Mouse (Mus musculus) adrenal gland, adult 18-20 months (tissue): ENCODE data around the gene Csn1s1. TPM values are rescaled to one million over a fixed set of nuclear protein-coding genes. Genes with fewer than 3 reads are reported as not detected.

ENCODE experiments used
- DNase-seq, 2 experiments: peaks; one replicate each; pipeline ENCODE4 v3.0.0; 2021 to 2022; ENCODE audit warnings: low spot score in 2 of 2
- long read RNA-seq, 2 experiments: library from polyadenylated mRNA; stranded (forward); transcript quantifications; one replicate each; pipeline ENCODE4 v2.0.0; 2021
- total RNA-seq, 2 experiments: library from RNA; stranded (reverse); gene quantifications; 1 replicate in 1 of 2; 2 replicates in 1 of 2; pipeline ENCODE4 v1.2.3; 2021

Csn1s1 gene
- total RNA-seq = not detected
- long read RNA-seq, experiment 1 = 0 reads
- long read RNA-seq, experiment 2 = 0 reads

DNA sequence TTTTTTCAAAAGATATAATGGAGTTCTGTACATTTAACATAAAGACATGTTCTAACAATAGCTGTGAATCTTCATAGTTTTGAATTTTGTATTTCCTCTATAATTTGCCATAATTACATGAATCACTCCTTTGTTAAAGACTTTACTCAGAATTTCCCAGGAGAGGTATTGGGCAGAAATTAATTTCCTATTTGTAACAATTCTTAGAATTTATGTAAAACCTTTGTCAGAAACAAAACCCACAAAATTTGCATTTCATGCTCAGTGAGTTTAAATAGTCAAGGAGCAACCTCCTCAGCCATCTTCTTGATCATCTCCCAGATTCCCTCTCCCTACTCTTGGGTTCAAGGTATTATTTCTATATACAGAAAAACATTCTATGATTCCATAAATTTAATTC, at the start of gene Csn1s1:
Gene Csn1s1 (plus strand): TSS at position 301 of the 400 bp plus-strand sequence.
- DNase-seq = no peak

GRCm38 (mm10) chr5:87622681-87623080, 43.3 kb upstream of the Csn1s1 start:
- no peak for DNase-seq

DNA sequence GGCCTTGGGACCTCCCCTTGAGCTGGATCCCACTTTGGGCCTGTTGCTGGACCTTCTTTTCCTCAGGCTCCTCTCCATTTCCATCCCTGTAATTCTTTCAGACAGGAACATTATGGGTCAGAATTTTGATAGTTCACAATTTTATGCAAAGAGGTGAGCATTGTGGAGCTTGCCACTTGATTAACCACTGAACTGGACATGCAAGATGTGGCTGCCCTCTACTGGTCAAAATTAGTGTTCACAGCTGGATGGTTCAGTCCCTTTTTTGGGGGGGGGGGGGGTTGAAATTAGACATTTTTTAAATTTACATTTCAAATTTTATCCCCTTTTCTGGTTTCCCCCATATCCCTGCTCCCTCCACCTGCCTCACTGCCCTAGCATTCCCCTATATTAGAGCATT, 23.2 kb upstream of the Csn1s1 start:
- no peak for DNase-seq

GRCm38 (mm10) chr5:87699530-87699929, 33.5 kb downstream of the Csn1s1 start, which contains the start of gene Csn2:
Csn2 (minus strand) TSS chr5:87699630.
- no peak for DNase-seq

DNA sequence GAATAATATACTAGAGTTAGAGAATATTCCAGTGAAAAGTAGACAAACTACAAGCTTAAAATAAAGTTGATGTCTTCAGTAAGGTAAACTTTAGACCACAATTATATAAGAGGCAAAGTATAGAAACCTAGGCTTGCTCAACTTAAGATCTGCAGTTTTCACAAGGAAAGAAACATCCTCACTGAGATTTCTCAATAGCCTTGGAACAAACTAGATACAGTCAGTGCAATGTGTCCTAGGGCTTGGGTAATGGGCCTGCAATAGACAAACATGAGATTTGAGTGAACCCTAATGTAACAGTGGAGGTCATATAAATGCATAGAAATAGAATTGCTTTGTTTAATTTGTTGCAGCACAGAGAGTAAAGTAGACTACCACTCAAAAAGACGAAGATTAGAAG, 39.9 kb downstream of the Csn1s1 start:
- no peak for DNase-seq

Other genes with a start within 250 kb of the Csn1s1 start
- gene Ugt2b38, start 242.0 kb upstream of the Csn1s1 start, total RNA-seq = not detected
- gene Ugt2a2, start 183.9 kb upstream of the Csn1s1 start, total RNA-seq = not detected
- gene Gm43638, start 179.4 kb upstream of the Csn1s1 start, total RNA-seq = not detected
- not detected for gene Ugt2a1, start 175.3 kb upstream of the Csn1s1 start, total RNA-seq
- gene Sult1b1, start 128.0 kb upstream of the Csn1s1 start, total RNA-seq = not detected
- gene Sult1d1, start 97.2 kb upstream of the Csn1s1 start, total RNA-seq = under 1 TPM in 1 of 2 experiments, not detected in 1; 0.27 TPM
- 1 to 10 TPM in 1 of 2 experiments, under 1 TPM in 1; 0.66 to 6.0 TPM for gene Sult1e1, start 74.6 kb upstream of the Csn1s1 start, total RNA-seq
- not detected for gene Csn2, start 33.4 kb downstream of the Csn1s1 start, total RNA-seq
- not detected for gene Csn1s2a, start 108.4 kb downstream of the Csn1s1 start, total RNA-seq
- not detected for gene Csn1s2b, start 141.9 kb downstream of the Csn1s1 start, total RNA-seq
- not detected for gene Prr27, start 159.5 kb downstream of the Csn1s1 start, total RNA-seq
- not detected for gene Odam, start 218.8 kb downstream of the Csn1s1 start, total RNA-seq